Mouse (Mus musculus): Measurements from ENCODE around the gene Dennd1c.
"Not testable (repeated sequence)": the region's sequence is repeated elsewhere in the genome, so short reads cannot be mapped to it uniquely, and the experiment has no call there.

Gene Dennd1c

DNA sequence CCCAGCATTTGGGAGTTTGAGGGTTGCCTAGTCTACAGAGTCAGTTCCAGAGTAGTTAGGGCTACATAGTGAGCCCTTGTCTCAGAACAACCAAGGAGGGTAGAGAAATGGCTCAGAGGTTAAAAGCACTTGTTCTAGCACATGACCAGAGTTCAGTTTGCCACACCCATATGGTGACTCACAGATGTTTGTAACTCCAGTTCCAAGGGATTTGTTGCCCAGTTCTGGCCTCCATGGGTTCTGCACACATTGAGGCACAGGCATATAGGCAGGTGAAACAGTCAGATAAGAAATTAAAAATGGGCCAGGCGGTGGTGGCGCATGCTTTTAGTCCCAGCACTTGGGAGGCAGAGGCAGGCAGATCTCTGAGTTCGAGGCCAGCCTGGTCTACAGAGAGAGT, 15.9 kb upstream of the Dennd1c start:
- DNase-seq = no peak

DNA sequence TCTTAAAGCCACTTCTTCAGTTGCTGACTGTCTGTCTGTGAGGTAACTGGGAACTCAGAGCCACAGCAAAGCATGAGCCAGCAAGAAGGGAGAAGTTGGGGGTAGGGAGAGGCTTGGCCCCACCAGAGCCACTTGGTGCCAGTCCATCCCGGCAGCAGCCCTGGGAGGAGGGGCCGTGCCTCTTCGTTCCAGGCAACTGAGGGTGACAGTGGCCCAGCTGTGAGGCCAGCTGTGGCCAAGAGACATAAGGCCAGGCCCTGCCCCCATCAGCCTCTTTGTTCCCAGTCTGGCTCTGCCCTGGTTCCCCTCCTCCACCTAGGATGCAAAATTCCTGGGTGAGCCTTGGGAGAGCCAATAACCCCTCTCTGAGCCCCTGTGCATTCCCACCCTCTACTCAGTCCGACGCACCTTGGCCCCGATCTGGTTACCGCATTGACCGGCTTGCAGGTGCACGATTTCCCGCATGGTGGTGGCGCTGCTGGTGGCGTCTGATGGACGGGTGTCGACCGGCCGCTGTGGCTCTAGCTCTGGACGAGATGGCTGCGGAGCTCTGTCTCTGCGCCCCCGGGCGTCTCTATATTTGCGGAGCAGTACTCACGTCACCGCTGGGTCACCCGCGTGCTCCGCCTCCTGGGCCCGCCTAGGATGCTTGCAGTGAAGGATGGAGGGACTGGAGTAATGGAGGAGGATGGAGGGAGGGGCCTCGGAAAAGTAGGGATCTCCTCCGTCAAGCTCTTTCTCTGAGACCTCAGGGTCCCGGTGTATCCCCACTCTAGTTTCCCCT, 8.9 kb upstream of the Dennd1c start, which contains the start of gene Tubb4a:
Tubb4a (minus strand) TSS at position 734 of the 784 bp plus-strand sequence.
- DNase-seq = peak; percentile 86

DNA sequence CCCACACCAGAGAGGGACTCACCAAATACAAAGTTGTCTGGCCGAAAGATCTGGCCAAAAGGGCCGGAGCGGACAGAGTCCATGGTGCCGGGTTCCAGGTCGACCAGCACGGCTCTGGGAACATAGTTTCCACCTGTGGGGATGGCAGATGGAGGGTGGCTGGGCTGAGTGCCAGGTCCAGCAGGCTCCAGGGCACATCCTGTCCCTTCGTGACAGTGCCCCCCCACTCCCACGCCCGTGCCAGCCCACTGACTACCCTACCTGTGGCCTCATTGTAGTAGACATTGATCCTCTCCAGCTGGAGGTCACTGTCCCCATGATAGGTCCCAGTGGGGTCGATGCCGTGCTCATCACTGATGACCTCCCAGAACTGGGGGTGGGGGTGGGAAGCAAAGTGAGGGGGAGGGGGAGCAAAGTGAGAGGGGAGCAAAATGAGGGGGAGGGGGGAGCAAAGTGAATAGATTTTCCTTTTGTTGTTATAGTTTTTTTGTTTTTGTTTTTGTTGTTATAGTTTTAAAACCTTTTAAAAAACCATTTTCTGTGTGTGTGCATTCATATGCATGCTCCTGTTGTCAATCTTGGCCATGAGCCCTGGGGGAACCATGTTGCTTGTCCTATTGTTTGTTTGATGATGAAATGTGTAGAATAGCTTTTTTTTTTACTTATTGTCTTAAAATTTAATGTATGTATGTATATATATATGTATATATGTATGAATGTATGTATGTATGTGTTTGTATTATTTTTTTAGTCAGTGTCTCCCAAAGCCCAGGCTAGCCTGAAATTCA, 7.8 kb upstream of the Dennd1c start:
- DNase-seq = no peak

DNA sequence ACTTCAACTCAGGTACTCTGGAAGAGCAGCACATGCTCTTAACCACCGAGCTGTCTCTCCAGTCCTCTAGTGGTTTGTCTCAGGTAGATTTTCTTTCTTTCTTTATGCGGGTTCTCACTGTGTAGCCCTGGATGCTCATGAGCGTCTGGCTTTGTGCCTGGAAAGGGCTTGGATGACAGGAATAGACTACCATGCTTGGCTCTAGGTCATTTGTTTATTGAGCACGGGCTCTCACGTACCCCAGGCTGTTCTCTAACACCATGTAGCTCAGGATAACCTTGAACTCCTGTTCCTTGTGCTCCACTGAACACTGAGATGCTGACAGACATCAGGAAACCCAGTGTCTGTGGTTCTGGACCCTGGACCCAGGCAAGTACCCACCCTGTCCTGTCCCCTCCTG, 4.2 kb upstream of the Dennd1c start:
- DNase-seq = no peak

DNA sequence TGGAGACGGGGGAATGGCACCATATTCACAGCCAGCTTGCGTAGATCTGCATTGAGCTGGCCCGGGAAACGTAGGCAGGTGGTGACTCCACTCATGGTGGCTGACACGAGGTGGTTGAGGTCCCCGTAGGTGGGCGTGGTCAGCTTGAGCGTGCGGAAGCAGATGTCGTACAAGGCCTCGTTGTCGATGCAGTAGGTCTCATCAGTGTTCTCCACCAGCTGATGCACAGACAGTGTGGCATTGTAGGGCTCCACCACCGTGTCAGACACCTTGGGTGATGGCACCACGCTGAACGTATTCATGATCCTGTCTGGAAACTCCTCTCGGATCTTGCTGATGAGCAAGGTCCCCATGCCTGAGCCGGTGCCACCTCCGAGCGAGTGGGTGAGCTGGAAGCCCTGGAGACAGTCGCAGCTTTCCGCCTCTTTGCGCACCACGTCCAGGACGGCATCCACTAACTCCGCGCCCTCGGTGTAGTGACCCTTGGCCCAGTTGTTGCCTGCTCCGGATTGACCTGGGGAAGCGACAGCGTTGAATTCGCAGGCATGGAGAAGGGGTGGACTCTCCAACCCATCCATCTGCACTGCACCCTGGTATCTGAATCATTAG, 3.0 kb upstream of the Dennd1c start:
- no peak for DNase-seq

DNA sequence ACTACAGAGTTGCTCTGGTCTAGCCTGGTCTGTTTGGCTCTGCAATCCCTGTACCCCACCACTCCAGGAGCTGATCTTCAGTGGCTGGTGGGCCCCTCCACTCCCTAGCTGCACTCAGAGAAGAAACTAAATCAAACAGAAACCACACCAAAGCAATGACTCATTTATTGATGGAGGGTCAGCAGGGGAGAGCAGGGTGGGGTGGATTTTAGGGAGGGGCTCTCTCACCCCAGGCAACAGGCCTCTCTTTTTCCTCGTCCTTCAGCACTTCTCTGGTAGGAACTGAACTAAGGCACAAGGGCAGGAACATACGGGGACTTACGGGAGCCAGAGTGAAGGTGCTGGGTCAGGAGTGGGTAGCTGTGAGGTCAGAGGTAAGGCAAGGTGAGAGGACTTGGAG, 1.6 kb upstream of the Dennd1c start:
- no peak for DNase-seq

DNA sequence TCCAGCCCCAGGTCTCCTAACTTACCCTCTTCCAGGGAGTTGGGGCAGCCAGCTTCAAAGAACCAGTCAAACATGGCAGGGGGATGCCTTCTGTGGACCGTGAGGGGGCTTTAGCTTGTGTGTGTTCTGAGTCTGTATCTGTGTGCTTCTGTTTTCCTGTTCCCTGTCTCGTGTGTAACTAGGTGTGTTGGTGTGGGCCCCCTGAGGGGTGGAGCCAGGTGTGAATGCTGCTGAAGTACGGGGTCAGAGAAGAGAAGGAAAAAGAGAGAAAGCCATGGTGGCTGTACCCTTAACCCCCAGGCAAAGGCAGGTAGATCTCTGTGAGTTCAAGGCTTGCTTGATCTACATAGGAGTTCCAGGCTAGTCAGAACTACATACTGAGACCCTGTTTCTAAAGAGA, 1.4 kb downstream of the Dennd1c start:
- DNase-seq = no peak

DNA sequence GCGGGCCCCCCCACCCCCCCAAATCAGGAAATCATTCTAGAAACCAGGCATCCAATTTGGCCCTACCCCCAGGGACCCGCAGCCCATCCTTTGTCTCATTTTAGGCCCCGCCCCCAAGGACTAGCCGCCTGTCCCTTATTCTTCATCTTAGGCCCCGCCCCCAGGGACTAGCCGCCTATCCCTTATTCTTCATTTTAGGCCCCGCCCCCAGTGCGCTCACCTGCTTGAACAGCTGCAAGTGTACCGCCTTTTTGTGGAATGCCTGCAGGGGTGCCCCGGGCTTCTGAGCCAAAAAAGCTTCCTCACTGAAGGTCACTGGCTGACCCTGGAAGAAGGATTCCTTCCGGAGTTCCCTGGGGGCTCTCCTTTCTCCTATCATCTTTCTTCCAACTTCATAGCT, 7.6 kb downstream of the Dennd1c start:
- no peak for DNase-seq

DNA sequence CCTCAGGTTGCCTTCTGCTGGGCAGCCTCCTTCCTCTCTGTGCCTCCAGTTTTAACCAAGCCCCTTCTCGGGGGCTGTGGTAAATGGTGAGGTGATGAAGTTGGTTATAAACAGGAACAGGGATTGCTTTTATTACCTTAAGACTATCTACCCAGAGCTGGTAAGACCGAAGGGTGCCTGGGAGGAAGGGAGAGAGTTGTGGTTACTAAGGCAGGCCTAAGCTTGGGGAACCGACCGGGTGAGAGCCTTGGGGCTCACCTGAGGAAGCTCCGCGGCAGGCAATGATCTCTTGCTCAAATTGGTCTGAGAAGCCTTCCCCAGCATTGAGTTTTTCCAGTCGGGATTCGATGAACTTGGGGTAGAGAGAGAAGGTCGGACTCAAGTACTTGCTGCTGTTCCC, 8.0 kb downstream of the Dennd1c start:
- no peak for DNase-seq

DNA sequence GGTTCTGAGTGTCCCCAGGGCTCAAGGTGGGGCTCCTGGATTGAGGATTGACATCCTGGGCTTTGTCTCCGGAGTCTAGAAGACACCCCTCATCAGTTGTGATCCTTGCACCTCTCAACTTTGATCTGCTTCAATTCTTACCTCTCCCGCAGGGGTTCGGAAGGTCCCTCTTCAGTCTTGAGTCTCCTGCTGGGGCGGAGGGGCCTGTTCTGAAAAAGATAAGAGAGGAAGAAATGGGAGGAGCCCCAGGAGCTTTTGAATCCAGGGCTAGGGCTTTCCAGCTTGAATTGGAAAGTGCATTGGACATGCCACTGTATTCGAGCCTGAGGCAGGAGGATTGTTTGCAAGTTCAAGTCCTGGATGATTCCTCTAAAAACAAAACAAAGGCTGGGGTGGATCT, 11.4 kb downstream of the Dennd1c start:
- DNase-seq = no peak

DNA sequence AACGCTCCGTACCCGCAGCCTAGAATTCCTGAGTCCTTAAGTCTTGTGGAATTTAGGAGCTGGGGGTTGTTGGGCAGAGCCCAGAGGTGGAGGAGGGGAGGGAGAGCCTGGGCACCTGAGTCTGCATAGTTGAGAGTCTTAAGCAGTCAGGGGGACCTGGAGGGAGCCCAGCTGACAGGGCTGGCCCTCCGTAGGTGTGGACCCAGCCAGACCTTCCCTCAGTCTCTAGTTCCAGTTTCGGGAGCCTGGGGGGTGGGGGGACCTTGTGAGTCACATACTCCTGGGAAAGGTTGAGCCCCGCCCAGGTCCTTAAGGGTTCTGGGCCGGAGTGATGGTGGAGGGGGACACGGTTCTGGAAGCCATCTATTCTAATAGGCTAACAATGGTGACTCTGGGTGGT, 15.3 kb downstream of the Dennd1c start:
- no peak for DNase-seq

DNA sequence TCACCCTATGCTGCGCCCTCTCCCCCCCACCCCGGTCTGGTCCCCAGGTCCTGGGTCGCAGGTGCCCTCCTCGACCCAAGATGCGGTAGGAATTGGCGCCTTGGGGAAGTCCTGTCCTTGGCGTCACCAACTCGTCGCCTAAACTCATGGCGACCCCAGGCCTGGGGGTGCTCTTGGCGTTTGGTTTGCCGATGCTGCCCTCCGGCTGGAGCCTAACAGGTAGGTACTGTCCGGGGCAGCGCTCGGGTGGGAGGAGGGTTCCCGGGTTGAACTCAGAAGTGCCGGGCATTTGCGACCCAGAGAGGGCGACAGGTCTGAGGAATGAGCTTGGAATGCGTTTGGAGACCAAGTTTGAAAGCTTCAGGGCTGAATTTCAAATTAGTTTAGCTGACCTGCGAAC, 15.8 kb downstream of the Dennd1c start:
- DNase-seq = no peak

DNA sequence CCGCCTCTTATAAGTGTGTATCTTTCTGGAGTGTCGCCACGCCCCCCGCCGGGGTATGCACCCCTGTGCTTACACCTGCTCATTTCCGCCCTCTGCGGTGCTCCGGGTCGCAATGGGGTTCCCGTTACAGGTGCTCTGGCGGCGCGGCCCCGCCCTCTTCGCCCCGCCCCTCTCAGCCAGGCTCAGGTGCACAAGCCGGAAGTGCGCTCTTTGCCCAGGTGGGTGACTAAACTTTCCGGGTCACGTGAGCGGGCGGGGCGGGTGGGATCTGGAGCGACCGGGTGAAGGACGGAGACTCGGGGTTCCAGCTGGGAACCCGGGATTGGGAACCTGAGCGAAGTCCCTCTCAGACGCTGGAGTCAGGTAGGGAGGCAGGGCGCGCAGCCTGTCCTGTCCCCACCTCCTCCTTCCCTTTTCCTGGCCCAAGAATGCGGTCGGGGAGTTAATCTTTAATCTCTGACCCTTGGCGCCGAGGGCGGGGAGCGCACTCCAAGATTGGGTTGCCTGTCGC, 16.2 kb downstream of the Dennd1c start:
- no peak for DNase-seq

DNA sequence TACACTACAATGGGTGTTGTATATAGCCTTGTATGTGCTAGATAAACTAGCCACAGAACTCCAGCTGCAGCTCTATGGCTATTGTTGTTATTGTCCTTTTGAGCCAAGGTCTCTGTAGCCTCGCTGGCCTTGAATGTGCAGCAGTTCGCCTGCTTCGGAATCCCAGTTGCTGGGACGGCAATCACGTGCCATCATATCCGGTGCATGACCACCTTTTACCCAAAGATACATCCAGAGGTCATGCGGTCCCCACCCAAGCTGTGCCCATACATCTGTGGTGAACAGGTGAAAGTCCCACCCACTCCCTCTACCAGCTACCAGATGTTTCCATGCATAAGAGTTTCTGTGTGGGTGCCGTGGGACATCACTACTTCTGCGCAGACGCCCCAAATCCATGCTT, 17.2 kb downstream of the Dennd1c start:
- no peak for DNase-seq

DNA sequence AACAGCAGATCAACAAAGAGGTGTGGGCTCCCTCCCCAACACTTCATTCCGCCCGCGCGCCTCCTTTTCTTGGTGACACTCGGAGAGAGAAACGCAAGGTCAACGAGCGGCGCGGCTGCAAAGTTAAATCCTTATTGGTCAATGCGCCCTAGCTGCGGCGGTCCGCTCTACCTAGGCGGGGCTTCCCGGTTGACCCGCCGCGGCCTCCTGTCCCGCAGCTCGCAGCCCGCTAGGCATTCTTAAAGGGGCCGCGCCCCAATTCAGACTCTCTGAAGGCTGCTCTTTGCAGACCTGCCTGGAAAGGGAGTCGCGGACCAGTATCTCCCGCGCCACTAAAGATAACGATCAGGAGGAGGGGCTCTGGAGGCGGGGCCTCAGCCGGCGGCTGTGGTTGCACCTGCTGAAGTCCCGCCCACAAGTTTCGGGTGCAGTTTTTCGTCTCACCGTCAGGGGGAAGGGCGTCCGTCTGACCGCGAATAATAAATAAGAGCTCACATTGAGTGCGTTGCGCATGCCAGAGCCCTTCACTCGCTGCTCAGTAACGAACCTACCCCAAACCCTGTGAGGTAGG, 18.0 kb downstream of the Dennd1c start:
- peak; percentile 97 for DNase-seq

DNA sequence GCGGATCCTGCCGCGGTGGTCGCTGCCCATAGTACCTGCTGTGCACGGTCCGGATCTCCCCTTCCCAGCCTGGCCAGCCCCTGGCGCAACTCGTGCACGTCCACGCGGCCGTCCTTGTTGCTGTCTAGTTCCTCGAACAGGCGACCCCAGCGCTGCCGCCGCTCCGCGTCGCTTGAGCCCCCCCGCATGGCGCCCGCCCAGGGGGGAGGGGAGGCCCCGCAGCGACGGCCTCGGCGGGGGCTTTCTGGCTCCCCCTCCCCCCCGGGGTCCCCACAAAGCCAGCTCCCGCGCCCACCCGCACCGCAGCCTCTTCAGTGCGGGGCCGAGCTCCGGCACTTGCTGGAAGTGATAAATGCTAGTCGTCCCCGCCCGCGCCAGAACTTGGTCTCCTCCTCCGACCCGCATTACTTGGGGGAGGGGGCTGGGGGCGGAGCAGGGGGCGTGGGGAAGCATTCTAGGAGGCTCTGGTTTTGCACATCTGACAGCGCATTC, 18.8 kb downstream of the Dennd1c start, which contains the start of gene Slc25a23:
Slc25a23 (minus strand) TSS at position 378 of the 492 bp plus-strand sequence.
- DNase-seq = peak; percentile 77

DNA sequence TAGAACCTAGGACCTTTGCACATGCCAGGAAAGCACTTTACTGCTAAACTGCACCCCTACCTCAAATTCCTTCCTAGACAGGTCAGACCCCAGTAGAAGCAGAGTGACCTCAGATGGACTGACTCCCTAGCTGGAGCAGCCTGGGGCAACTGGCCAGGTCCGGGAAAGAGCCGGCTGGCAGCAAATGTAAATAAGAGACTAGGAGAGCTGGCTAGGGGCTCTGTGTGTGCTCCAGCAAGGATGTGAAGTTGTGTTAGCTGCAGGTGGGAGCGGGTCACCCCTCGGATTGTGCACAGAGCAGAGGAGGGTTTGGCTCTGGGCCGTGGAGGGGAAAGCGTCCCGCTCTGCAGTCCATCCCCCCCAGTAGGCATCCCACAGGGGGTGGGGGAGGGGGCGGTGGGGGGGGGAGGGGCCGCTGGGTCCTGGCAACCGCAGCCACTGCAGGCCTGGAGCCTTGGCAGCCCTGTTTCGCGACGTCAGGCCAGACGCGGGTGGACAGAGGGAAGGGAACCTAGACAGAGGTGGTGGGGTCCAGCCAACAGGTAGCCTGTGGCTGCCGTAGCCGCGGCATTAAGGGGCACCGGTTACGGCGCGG, 19.3 kb downstream of the Dennd1c start, which contains the start of gene Crb3:
Crb3 (plus strand) TSS at position 215 of the 595 bp plus-strand sequence.
- DNase-seq = no peak

DNA sequence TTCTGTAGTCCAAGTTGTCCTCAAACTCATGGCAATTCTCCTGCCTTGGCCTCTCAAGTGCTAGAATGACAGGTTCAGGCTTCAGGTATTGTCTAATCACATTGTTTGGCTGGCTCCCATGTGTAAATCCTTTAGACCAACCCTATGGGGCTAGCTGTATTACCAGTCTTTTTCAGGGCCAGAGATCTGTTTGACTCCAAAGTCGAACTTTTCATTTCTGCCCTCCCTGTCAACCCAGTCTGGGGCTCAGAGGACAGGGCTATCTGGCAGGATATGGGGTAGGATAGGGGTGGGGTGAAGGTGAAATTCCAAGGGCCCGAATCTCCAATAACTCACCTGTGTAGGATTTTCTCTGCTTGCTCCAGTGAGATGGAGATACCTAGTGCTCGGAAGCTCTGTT, 22.1 kb downstream of the Dennd1c start:
- DNase-seq = no peak

DNA sequence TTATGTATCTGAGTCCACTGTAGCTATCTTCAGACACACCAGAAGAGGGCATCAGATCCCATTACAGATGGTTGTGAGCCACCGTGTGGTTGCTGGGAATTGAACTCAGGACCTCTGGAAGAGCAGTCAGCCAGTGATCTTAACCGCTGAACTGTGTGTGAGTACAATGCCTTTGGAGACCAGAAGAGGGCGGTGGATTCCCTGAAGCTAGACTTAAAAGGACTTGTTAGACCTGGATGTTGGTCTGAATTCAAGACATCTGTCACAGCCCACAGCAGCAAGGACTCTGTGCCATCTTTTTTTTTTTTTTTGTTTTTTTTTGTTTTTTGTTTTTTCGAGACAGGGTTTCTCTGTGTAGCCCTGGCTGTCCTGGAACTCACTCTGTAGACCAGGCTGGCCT, 26.6 kb downstream of the Dennd1c start:
- not testable (repeated sequence) for DNase-seq

DNA sequence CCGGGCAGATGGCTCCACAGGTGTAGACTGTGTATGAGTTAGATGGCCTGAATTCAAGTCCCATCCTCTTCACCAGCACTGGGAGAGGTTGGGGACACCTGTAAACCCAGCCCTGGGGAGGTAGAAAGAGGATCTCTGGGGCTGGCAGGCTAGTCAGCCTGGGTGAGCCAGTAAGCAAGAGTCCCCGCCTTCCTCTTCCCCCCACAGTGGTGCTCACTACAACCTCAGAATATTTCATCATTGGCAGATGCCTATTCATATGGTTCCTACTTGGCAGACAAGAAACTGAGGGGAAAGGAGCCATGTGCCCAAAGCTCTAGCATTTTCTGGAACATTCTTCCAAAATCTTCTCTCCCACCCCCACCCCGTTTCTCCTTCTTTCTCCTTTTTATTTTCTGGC, 29.5 kb downstream of the Dennd1c start:
- DNase-seq = no peak

DNA sequence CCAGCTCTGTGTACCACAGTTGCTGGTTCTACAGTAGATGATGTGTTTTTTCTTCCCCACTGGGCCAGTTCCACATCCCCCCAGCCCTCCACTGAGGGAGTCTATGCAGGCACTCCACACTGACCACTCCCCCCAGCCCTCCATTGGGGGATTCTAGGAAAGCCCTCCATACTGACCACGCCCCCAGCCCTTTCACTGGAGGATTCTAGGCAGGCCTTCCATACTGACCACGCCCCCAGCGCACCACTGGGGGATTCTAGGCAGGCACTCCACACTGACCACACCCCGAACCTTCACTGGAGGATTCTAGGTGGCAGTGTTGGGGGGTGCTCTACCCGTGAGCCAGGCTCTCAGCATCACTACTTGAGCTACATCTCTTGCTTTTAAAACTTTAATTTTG, 30.9 kb downstream of the Dennd1c start:
- no peak for DNase-seq

DNA sequence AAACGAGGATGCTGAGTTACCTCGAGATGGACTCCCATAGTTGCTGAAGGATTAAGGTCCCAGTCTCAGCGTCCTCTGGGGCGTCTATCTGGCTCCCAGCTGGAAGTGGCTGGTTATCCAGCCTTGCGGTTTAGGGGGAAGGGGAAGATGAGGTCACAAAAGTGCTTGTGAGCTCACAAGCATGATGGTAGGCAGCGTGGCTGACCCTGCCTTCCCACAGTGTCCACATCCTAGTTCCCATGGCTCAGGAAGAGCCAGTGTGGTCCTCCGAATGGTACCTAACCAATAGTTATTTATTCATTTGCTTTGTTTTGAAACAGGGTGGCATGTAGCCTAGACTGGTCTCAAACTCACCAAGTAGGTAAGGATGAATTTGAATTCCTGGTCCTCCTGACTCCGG, 36.8 kb downstream of the Dennd1c start, which contains the start of gene Slc25a41:
Slc25a41 (minus strand) TSS at position 101 of the 400 bp plus-strand sequence.
- no peak for DNase-seq

Data from right cerebral cortex, postnatal 25 days (tissue).